Mouse (Mus musculus) brain, embryonic 14.5 days (tissue): Measurements from ENCODE around the gene Aff3.

Experiments
- CTCF ChIP-seq: fragments of 200-500 bp; IDR thresholded peaks from 2 replicates; pipeline ENCODE4 v1.5.1; 2012; ENCODE audit warnings: inconsistent platforms, mild to moderate bottlenecking, moderate library complexity, borderline replicate concordance; ENCODE audit not compliant: insufficient read depth, insufficient read length; ENCODE audit errors: extremely low read depth
- POLR2A ChIP-seq: fragments of 200-500 bp; IDR thresholded peaks from 2 replicates; pipeline ENCODE4 v1.6.1; 2012; ENCODE audit warnings: mild to moderate bottlenecking, inconsistent platforms, borderline replicate concordance; ENCODE audit not compliant: poor library complexity, insufficient read depth, insufficient read length, severe bottlenecking; ENCODE audit errors: extremely low read depth

DNA sequence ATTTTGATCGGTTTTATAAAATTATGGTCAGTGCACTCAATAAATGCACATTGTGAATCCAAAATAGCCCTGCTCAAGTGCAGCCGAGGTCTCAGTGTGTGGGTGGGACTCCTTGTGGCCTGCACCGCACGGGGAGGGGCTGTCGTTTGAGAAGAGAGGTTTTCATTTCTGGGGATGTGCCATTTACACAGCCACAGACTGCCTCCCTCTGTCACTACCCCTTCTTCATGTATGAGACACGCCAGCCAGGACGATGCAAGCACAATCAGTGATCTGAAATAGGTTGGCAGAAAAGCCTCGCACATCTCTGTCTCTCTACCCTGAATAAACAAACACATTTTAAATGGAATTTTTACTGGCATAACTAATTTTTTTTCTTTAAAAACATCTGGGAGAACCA lies 443.3 kb downstream of the Aff3 start:
- TF ChIP-seq POLR2A: no peak
- no peak for TF ChIP-seq CTCF
